Mouse (Mus musculus): Measurements from ENCODE around the gene Adgrl4.

- TF ChIP-seq CTCF (IDR thresholded peaks at IDR 0.05; ENCODE audit: borderline replicate concordance, extremely low read depth, insufficient read depth, insufficient read length) = no peak
- TF ChIP-seq POLR2A (IDR thresholded peaks at IDR 0.05; ENCODE audit: borderline replicate concordance, extremely low read depth, insufficient read depth, insufficient read length, poor library complexity, severe bottlenecking) = no peak
These were observed 26.7 kb upstream of the Adgrl4 start for GRCm38 (mm10) chr3:151411031-151411430.

All from brain, embryonic 14.5 days (tissue).